ENCODE assay signal across 8 mouse cellular contexts in the genomic region with DNA sequence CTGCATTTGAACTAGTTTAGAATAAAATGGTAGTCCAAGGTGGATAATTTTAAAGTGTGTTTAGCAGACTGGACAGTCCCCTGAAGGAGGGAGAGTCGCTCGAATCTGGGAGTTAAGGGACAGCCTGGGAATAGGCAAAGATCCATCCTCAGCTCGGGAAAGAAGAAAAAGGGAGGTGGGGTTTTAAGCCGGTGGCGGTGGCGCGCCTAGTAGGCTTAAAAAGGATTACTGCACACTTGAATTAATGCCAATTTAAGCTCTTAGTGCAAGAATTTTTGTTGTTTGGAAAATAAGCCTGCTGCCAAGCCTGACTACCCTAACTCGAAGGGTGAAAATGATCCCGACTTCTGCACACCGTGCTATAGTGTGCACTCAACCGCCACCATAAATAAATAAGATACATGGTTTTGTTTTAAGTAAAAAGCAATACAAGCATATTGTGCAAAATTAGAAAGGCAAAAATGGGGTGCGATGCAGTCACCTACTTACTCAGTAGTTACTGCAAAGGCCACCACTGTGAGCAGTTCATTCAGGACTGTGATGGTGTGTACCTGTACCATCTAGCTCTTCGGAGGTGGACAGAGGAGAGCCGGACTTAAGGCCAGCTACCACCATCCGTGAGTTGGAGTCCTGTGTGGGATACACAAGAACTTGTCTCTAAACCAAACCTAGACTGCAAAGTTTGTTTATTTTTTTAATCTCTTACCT. TPM values are rescaled to one million over a fixed set of nuclear protein-coding genes. Genes with fewer than 3 reads are reported as not detected.
DNase-seq lines count a peak whose midpoint lies in the region; ATAC-seq and TF ChIP-seq lines count a peak whose summit lies in the region.

No protein-coding gene starts in this region.

- no peak for ATAC-seq in erythroblast, adult 5-6 weeks (replicated peaks; ENCODE audit: low FRiP score, poor library complexity, severe bottlenecking)
- ATAC-seq in liver, embryonic 13.5 days (ENCODE audit: low read depth), result no peak

- no peak for TF ChIP-seq CTCF in cortical plate, adult 2 months (IDR thresholded peaks at IDR 0.05; ENCODE audit: extremely low read depth, insufficient read depth, low read length)
- TF ChIP-seq CTCF in small intestine, adult 2 months (IDR thresholded peaks at IDR 0.05; ENCODE audit: extremely low read depth, insufficient read length, insufficient replicate concordance, low read depth, low read length), result no peak

- WGBS in hindbrain, embryonic 10.5 days, result 44% methylated on average over 15 of the region's 15 CpGs
- 47% methylated on average over 15 of the region's 15 CpGs for WGBS in liver, embryonic 13.5 days (ENCODE audit: insufficient replicate concordance)
- 16% methylated on average over 15 of the region's 15 CpGs for WGBS in small intestine, adult 2 months

- peak overlapping the region; percentile 76 for H3K4me3 ChIP-seq in erythroblast, embryonic 14.5 days (replicated peaks)
- peak overlapping the region; percentile 58 for H3K4me3 ChIP-seq in cortical plate, adult 2 months (ENCODE audit: insufficient read depth, low read length)
- H3K4me3 ChIP-seq in hindbrain, embryonic 10.5 days, result peak overlapping the region; percentile 56
- peak overlapping the region; percentile 70 for H3K4me3 ChIP-seq in liver, embryonic 13.5 days (replicated peaks)
- H3K4me3 ChIP-seq in small intestine, adult 2 months (ENCODE audit: low read depth, low read length), result peak overlapping the region; percentile 46

- DNase-seq in hindbrain, embryonic 10.5 days (ENCODE audit: low spot score), result no peak
- no peak for DNase-seq in liver, embryonic 13.5 days
- DNase-seq in cerebellum, adult 11 months, result no peak
- no peak for DNase-seq in B cell, adult 2 months

- peak overlapping the region; percentile 66 for H3K9ac ChIP-seq in liver, embryonic 13.5 days

- H3K27ac ChIP-seq in cortical plate, adult 2 months (ENCODE audit: insufficient read depth, low read length), result peak overlapping the region; percentile 86
- H3K27ac ChIP-seq in hindbrain, embryonic 10.5 days, result peak overlapping the region; percentile 84
- H3K27ac ChIP-seq in liver, embryonic 13.5 days, result peak overlapping the region; percentile 90
- peak overlapping the region; percentile 88 for H3K27ac ChIP-seq in small intestine, adult 2 months (ENCODE audit: insufficient read depth, low read depth, low read length)

- H3K4me2 ChIP-seq in liver, embryonic 13.5 days, result peak overlapping the region; percentile 99

- H3K36me3 ChIP-seq in erythroblast, embryonic 14.5 days (ENCODE audit: control insufficient read depth), result no peaks in the 10 kb centered on the region
- no peaks in the 10 kb centered on the region for H3K36me3 ChIP-seq in hindbrain, embryonic 10.5 days
- H3K36me3 ChIP-seq in liver, embryonic 13.5 days, result no peaks in the 10 kb centered on the region
- no peaks in the 10 kb centered on the region for H3K36me3 ChIP-seq in small intestine, adult 2 months (ENCODE audit: control insufficient read depth, insufficient read depth, low read length)

- TF ChIP-seq POLR2A in cortical plate, adult 2 months (IDR thresholded peaks at IDR 0.05; ENCODE audit: extremely low read depth, insufficient read depth, low read length), result no peak
- no peak for TF ChIP-seq POLR2A in small intestine, adult 2 months (IDR thresholded peaks at IDR 0.05; ENCODE audit: low read depth, low read length)

- peaks cover 4% of the 10 kb centered on the region; the same call in 1 of the 2 replicates for H3K9me3 ChIP-seq in erythroblast, embryonic 14.5 days (ENCODE audit: control insufficient read depth, low read length)
- peaks cover 5% of the 10 kb centered on the region; the same call in 1 of the 2 replicates for H3K9me3 ChIP-seq in hindbrain, embryonic 10.5 days
- H3K9me3 ChIP-seq in liver, embryonic 13.5 days (replicated peaks), result no peaks in the 10 kb centered on the region

- H3K4me1 ChIP-seq in erythroblast, embryonic 14.5 days (ENCODE audit: control insufficient read depth), result peaks cover 80% of the 10 kb centered on the region
- no peaks in the 10 kb centered on the region; the same call in 1 of the 2 replicates for H3K4me1 ChIP-seq in cortical plate, adult 2 months (ENCODE audit: control insufficient read depth, insufficient read depth, low read length)
- H3K4me1 ChIP-seq in hindbrain, embryonic 10.5 days (replicated peaks), result peaks cover 49% of the 10 kb centered on the region
- H3K4me1 ChIP-seq in liver, embryonic 13.5 days (replicated peaks), result peaks cover 79% of the 10 kb centered on the region
- H3K4me1 ChIP-seq in small intestine, adult 2 months (ENCODE audit: control insufficient read depth, insufficient read depth, insufficient read length, low read length), result peaks cover 21% of the 10 kb centered on the region

- H3K27me3 ChIP-seq in erythroblast, embryonic 14.5 days (ENCODE audit: control insufficient read depth), result no peaks in the 10 kb centered on the region
- peaks cover 63% of the 10 kb centered on the region for H3K27me3 ChIP-seq in hindbrain, embryonic 10.5 days (ENCODE audit: insufficient read depth, poor library complexity, severe bottlenecking)
- no peaks in the 10 kb centered on the region for H3K27me3 ChIP-seq in liver, embryonic 13.5 days
- H3K27me3 ChIP-seq in small intestine, adult 2 months (ENCODE audit: control insufficient read depth, insufficient read depth, low read length), result no peaks in the 10 kb centered on the region

RNA-seq across cellular contexts. Expression of a gene that starts 3.8 kb away (rescaled TPM):
- polyA plus RNA-seq in erythroblast, embryonic 14.5 days (2012), result 0.04 and 0.29 TPM in 2 replicates
- 11.0 and 15.0 TPM in 2 replicates for total RNA-seq in erythroblast, adult 5-6 weeks (2015; ENCODE audit: low replicate concordance)
- total RNA-seq in erythroblast, adult 5-6 weeks (2017; ENCODE audit: low replicate concordance), result 11.4 and 19.5 TPM in 2 replicates
- polyA plus RNA-seq in cortical plate, adult 2 months (2012; rRNA removed), result 22.5 and 23.4 TPM in 2 replicates
- polyA plus RNA-seq in hindbrain, embryonic 10.5 days (2016; fragmentation: Nextera tagmentation; extraction: Ambion mirVana), result 3.6 and 5.6 TPM in 2 replicates
- polyA plus RNA-seq in liver, embryonic 13.5 days (2015; fragmentation: Nextera tagmentation; extraction: Ambion mirVana), result 6.6 and 7.2 TPM in 2 replicates
- 40.5 and 92.1 TPM in 2 replicates for polyA plus RNA-seq in small intestine, adult 2 months (2012; rRNA removed)

RNA-seq across cellular contexts. Expression of a gene that starts 43.1 kb away (rescaled TPM):
- polyA plus RNA-seq in erythroblast, embryonic 14.5 days (2012), result 0.26 and 0.30 TPM in 2 replicates
- 0.63 TPM in 1 of 2 replicates, not detected in the other for total RNA-seq in erythroblast, adult 5-6 weeks (2015; ENCODE audit: low replicate concordance)
- 0.70 and 2.2 TPM in 2 replicates for total RNA-seq in erythroblast, adult 5-6 weeks (2017; ENCODE audit: low replicate concordance)
- polyA plus RNA-seq in cortical plate, adult 2 months (2012; rRNA removed), result 7.5 and 7.7 TPM in 2 replicates
- 10.9 and 11.2 TPM in 2 replicates for polyA plus RNA-seq in hindbrain, embryonic 10.5 days (2016; fragmentation: Nextera tagmentation; extraction: Ambion mirVana)
- 3.8 TPM in 2 replicates for polyA plus RNA-seq in liver, embryonic 13.5 days (2015; fragmentation: Nextera tagmentation; extraction: Ambion mirVana)
- polyA plus RNA-seq in small intestine, adult 2 months (2012; rRNA removed), result 2.3 and 5.1 TPM in 2 replicates

RNA-seq across cellular contexts. Expression of a gene that starts 43.2 kb away (rescaled TPM):
- polyA plus RNA-seq in erythroblast, embryonic 14.5 days (2012), result 1.4 and 1.6 TPM in 2 replicates
- total RNA-seq in erythroblast, adult 5-6 weeks (2015; ENCODE audit: low replicate concordance), result 10.0 and 13.1 TPM in 2 replicates
- 7.2 and 18.3 TPM in 2 replicates for total RNA-seq in erythroblast, adult 5-6 weeks (2017; ENCODE audit: low replicate concordance)
- 51.4 and 53.6 TPM in 2 replicates for polyA plus RNA-seq in cortical plate, adult 2 months (2012; rRNA removed)
- 126 and 128 TPM in 2 replicates for polyA plus RNA-seq in hindbrain, embryonic 10.5 days (2016; fragmentation: Nextera tagmentation; extraction: Ambion mirVana)
- polyA plus RNA-seq in liver, embryonic 13.5 days (2015; fragmentation: Nextera tagmentation; extraction: Ambion mirVana), result 85.4 and 94.4 TPM in 2 replicates
- 29.0 and 34.3 TPM in 2 replicates for polyA plus RNA-seq in small intestine, adult 2 months (2012; rRNA removed)

Comparison
In these comparisons a context has a peak if more than half of its experiments do, and no peak if none do; other contexts are left out.
1. RNA of a gene that starts 43.2 kb away (polyA plus RNA-seq): 126 to 128 TPM in hindbrain, embryonic 10.5 days, 85.4 to 94.4 TPM in liver, embryonic 13.5 days, 51.4 to 53.6 TPM in cortical plate, adult 2 months and 29.0 to 34.3 TPM in small intestine, adult 2 months; 1.4 to 1.6 TPM in erythroblast, embryonic 14.5 days; every median in the first group is over 10 times any median in the second.
2. Peak in every context shown above with its lines, with median percentiles within 50 percentile points of each other: H3K4me3 ChIP-seq and H3K27ac ChIP-seq.